Mouse (Mus musculus) layer of hippocampus, adult 9-10 months (tissue): ENCODE measurements around the gene Gm3618.
"Not testable (repeated sequence)": the region's sequence is repeated elsewhere in the genome, so short reads cannot be mapped to it uniquely, and the experiment has no call there.

Source experiments
- DNase-seq: peaks from one replicate; pipeline ENCODE4 v3.0.0; 2022; ENCODE audit warnings: low spot score

The Gm3618 gene

DNA sequence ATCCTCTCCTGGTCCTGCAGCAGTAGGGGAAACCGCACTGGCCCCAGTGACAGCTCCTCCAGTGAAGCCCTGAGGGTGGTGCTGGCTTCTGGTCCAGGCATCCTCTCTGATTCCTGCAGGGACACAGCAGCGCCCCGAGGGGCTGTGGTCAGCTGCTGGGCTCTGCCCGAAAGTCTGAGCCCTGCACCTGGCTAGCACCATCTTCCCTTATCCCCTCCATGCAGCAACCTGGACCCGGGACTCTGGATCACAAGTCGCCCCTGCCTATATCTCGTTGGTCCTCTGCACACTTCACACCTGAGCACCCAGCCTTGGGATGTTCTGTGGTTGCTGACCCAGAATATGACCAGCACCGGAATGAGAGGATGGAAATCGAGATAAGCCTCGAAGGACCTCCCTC is at the start of gene Gm3618:
TSS of gene Gm3618 (minus strand) at position 101 of the 400 bp plus-strand sequence.
- DNase-seq: not testable (repeated sequence)

DNA sequence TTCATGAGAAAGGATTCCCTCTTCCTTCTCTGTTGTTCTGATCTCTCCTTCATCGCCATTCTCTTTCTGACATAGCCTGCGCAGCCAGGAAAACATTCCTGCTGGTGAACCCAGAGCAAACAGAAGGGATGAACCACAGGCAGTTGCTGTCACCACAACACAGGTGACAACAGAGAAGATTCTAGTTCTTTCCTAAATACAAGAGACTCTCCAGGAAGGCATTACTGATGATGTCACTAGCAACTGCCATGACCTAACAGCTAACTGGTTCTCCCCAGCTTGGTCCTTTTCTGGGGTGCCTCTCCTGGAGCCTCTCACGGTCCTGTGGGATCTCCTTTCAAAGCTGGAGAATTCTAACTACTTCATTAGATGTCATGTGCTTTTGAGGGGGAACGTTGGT is 46.7 kb upstream of the Gm3618 start, which contains the start of gene Gm16440:
TSS of gene Gm16440 (minus strand) at position 101 of the 400 bp plus-strand sequence.
- not testable (repeated sequence) for DNase-seq

DNA sequence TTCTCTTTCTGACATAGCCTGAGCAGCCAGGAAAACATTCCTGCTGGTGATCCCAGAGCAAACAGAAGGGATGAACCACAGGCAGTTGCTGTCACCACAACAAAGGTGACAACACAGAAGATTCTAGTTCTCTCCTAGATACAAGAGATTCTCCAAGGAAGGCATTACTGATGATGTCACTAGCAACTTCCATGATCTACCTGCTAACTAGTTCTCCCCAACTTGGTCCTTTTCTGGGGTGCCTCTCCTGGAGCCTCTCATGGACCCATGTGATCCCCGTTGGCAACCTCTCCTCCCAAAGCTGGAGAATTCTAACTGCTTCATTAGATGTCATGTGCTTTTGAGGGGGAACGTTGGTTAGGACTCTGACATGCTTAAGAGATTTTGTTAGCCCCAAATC is 38.7 kb downstream of the Gm3618 start, which contains the start of gene Gm21103:
TSS of gene Gm21103 (minus strand) at position 101 of the 400 bp plus-strand sequence.
- not testable (repeated sequence) for DNase-seq

DNA sequence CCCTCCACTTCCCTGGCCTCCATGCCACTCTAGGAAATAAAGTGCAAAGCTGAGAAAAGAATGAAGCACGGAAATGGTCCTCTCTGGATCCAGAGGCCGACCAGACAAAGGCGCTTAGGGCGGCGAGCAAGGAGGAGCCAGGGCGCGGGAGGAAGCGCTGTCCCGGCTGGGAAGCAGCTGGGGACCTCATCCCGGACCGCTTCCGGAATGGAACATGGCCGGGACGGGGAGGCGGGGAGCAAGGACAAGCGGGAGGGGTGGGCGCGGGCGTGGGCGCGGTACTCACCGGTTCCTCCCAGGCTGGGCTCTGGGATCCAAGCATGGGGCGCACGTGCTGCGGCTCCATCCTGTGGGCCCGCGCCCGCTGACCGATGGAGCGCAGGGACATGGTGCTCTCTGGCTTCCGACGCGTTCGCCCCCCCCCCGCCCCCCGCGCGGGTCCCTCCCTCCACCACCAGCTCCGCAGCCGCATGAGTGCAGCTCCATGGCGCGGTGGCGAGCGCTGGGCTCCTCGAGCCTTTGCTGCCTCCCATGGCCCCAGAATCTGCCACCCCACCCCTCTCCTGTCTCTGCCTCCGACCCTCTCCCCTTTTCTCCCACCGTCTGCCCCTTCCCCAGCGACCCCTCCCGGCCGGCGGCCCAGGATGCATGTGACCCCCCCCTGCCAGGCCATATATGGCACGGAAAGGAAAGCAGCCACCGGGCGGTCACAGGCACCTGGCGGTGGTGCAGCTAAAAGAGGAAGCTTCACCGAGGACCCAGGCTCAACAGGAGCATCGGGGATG is 56.4 kb downstream of the Gm3618 start, which contains the start of gene Gm3411:
TSS of gene Gm3411 (minus strand) at position 320 of the 785 bp plus-strand sequence.
- DNase-seq: not testable (repeated sequence)
